Mouse (Mus musculus) embryonic facial prominence, embryonic 14.5 days (tissue): Measurements from ENCODE around the gene Coq6. TPM values are rescaled to one million over a fixed set of nuclear protein-coding genes. Genes with fewer than 3 reads are reported as not detected.
A peak's percentile ranks its signal among the peaks of the same experiment; 100 is the strongest.

Source experiments
- ATAC-seq: fragments of 200-750 bp; cut with Nextera tagmentation; 2 replicates; pipeline ENCODE4 v1.8.0; 2017; ENCODE audit warnings: low read depth, moderate number of reproducible peaks, moderate TSS enrichment
- DNase-seq: peaks from one replicate; pipeline ENCODE4 v3.0.0-alpha.2; 2015; ENCODE audit warnings: low spot score
- H3K27ac ChIP-seq: fragments of 300-500 bp; sonication (generic); replicated peaks from 2 replicates; pipeline ENCODE4 v1.5.1; 2014; ENCODE audit warnings: low read depth, mild to moderate bottlenecking, low read length, moderate library complexity
- H3K27me3 ChIP-seq: fragments of 300-500 bp; sonication (generic); replicated peaks from 2 replicates; pipeline ENCODE4 v1.6.1; 2014; ENCODE audit warnings: low read length; ENCODE audit not compliant: control insufficient read depth, insufficient read depth
- H3K36me3 ChIP-seq: fragments of 300-500 bp; sonication (generic); 2 replicates; pipeline ENCODE4 v1.6.1; 2014; ENCODE audit warnings: low read length, mixed read lengths; ENCODE audit not compliant: control insufficient read depth, insufficient read depth
- H3K4me1 ChIP-seq: fragments of 300-500 bp; sonication (generic); 2 replicates; pipeline ENCODE4 v1.6.1; 2014; ENCODE audit warnings: antibody characterized with exemption, low read length; ENCODE audit not compliant: control insufficient read depth, insufficient read depth
- H3K4me2 ChIP-seq: fragments of 300-500 bp; sonication (generic); 2 replicates; pipeline ENCODE4 v1.6.1; 2014; ENCODE audit warnings: low read depth, mild to moderate bottlenecking, low read length, moderate library complexity, mixed read lengths
- H3K4me3 ChIP-seq: fragments of 300-500 bp; sonication (generic); 2 replicates; pipeline ENCODE4 v1.5.1; 2014; ENCODE audit warnings: low read depth, mild to moderate bottlenecking, low read length
- H3K9ac ChIP-seq: fragments of 300-500 bp; sonication (generic); 2 replicates; pipeline ENCODE4 v1.6.1; 2014; ENCODE audit warnings: low read depth, mild to moderate bottlenecking, low read length, moderate library complexity, mixed read lengths
- H3K9me3 ChIP-seq: fragments of 300-500 bp; sonication (generic); 2 replicates; pipeline ENCODE4 v1.6.1; 2016; ENCODE audit warnings: low read length; ENCODE audit not compliant: control insufficient read depth
- WGBS: fragments of 180-500 bp; shearing (Covaris S2); extraction: QIAGEN DNeasy Blood & Tissue Kit; methylation state at CpG from one replicate; pipeline ENCODE4 v1.1.7; 2014; 5-methylcytosine and 5-hydroxymethylcytosine counted together
- polyA plus RNA-seq: library from polyadenylated mRNA; unstranded; fragments of >200 nt; fragmentation: Nextera tagmentation; extraction: Ambion mirVana; gene quantifications from 2 replicates; pipeline ENCODE4 v1.2.1, GENCODE M21; 2014

Gene Coq6
- polyA plus RNA-seq, 1 experiment from 2014 or later = 34.0 TPM

GRCm38 (mm10) chr12:84388774-84389400, 27.4 kb downstream of the Coq6 start:
- DNase-seq = no peak

GRCm38 (mm10) chr12:84390336-84390735, 28.9 kb downstream of the Coq6 start:
- WGBS = 71% methylated on average over 6 of the region's 6 CpGs
- Histone ChIP-seq H3K36me3 (0 out of 2 replicates have a peak, but pooled peaks cover 5% of the 10 kb centered on the region), H3K4me2 (no peak overlapping the region), H3K27ac (no peak overlapping the region), H3K9me3 (no peaks in the 10 kb centered on the region), H3K4me1 (no peaks in the 10 kb centered on the region), H3K4me3 (no peak overlapping the region), H3K9ac (no peak overlapping the region), H3K27me3 (no peaks in the 10 kb centered on the region)
- ATAC-seq = no peak
- DNase-seq = no peak

More at GRCm38 (mm10) chr12:84388774-84389400, 27.4 kb downstream of the Coq6 start:
- Histone ChIP-seq H3K36me3 (peaks cover 11% of the 10 kb centered on the region; the same call in 1 of the 2 replicates), H3K9ac (no peak overlapping the region), H3K27ac (no peak overlapping the region), H3K9me3 (no peaks in the 10 kb centered on the region), H3K27me3 (no peaks in the 10 kb centered on the region), H3K4me2 (no peak overlapping the region), H3K4me3 (no peak overlapping the region), H3K4me1 (no peaks in the 10 kb centered on the region)
- WGBS = 66% methylated on average over 14 of the region's 14 CpGs
- no peak for ATAC-seq

- no peak overlapping the region for H3K9ac ChIP-seq
- no peaks in the 10 kb centered on the region for H3K27me3 ChIP-seq
- ATAC-seq (no peak), DNase-seq (no peak)
- H3K36me3 ChIP-seq = no peaks in the 10 kb centered on the region
- H3K4me3 ChIP-seq = no peak overlapping the region
- H3K4me2 ChIP-seq = no peak overlapping the region
- H3K4me1 ChIP-seq = no peaks in the 10 kb centered on the region
- H3K9me3 ChIP-seq = no peaks in the 10 kb centered on the region
- no peak overlapping the region for H3K27ac ChIP-seq
- WGBS = 93% methylated on average over 4 of the region's 4 CpGs
These were observed 31.2 kb downstream of the Coq6 start for GRCm38 (mm10) chr12:84392681-84393080.

- Histone ChIP-seq H3K9ac (no peak overlapping the region), H3K4me3 (no peak overlapping the region), H3K27me3 (no peaks in the 10 kb centered on the region), H3K4me2 (no peak overlapping the region), H3K9me3 (no peaks in the 10 kb centered on the region), H3K27ac (no peak overlapping the region), H3K36me3 (no peaks in the 10 kb centered on the region), H3K4me1 (no peaks in the 10 kb centered on the region)
- ATAC-seq (no peak), DNase-seq (no peak)
- WGBS = 92% methylated on average over 5 of the region's 5 CpGs
These were observed 32.4 kb downstream of the Coq6 start for GRCm38 (mm10) chr12:84393847-84394246.

GRCm38 (mm10) chr12:84396947-84397679, 35.7 kb downstream of the Coq6 start:
- Histone ChIP-seq H3K27ac (no peak overlapping the region), H3K4me3 (no peak overlapping the region), H3K9me3 (no peaks in the 10 kb centered on the region), H3K4me1 (no peaks in the 10 kb centered on the region), H3K4me2 (no peak overlapping the region), H3K9ac (no peak overlapping the region), H3K27me3 (no peaks in the 10 kb centered on the region), H3K36me3 (no peaks in the 10 kb centered on the region)
- WGBS = 78% methylated on average over 14 of the region's 14 CpGs
- ATAC-seq (peak; percentile 96), DNase-seq (peak; percentile 69)

GRCm38 (mm10) chr12:84397685-84398084, 36.2 kb downstream of the Coq6 start:
- H3K27ac ChIP-seq = no peak overlapping the region
- ATAC-seq = no peak
- no peak overlapping the region for H3K4me3 ChIP-seq
- H3K9me3 ChIP-seq = no peaks in the 10 kb centered on the region
- H3K27me3 ChIP-seq = no peaks in the 10 kb centered on the region
- no peaks in the 10 kb centered on the region for H3K4me1 ChIP-seq
- no peaks in the 10 kb centered on the region for H3K36me3 ChIP-seq
- H3K4me2 ChIP-seq = no peak overlapping the region
- DNase-seq = no peak
- no peak overlapping the region for H3K9ac ChIP-seq

- 75% methylated on average over 5 of the region's 5 CpGs for WGBS
- H3K36me3 ChIP-seq = no peaks in the 10 kb centered on the region
These were observed 37.2 kb downstream of the Coq6 start for GRCm38 (mm10) chr12:84398629-84399028.

GRCm38 (mm10) chr12:84399135-84399534, 37.7 kb downstream of the Coq6 start:
- no peak overlapping the region for H3K9ac ChIP-seq
- no peak overlapping the region for H3K27ac ChIP-seq
- no peak overlapping the region for H3K4me3 ChIP-seq
- H3K9me3 ChIP-seq = no peaks in the 10 kb centered on the region
- no peaks in the 10 kb centered on the region for H3K36me3 ChIP-seq
- H3K27me3 ChIP-seq = no peaks in the 10 kb centered on the region
- no peak for ATAC-seq
- peak; percentile 16 for DNase-seq
- WGBS = 63% methylated on average over 9 of the region's 9 CpGs
- H3K4me1 ChIP-seq = no peaks in the 10 kb centered on the region
- no peak overlapping the region for H3K4me2 ChIP-seq

More at GRCm38 (mm10) chr12:84398629-84399028, 37.2 kb downstream of the Coq6 start:
- H3K27me3 ChIP-seq = no peaks in the 10 kb centered on the region
- DNase-seq (no peak), ATAC-seq (no peak)
- H3K4me2 ChIP-seq = no peak overlapping the region
- H3K4me3 ChIP-seq = no peak overlapping the region
- H3K9me3 ChIP-seq = no peaks in the 10 kb centered on the region
- no peak overlapping the region for H3K9ac ChIP-seq
- no peak overlapping the region for H3K27ac ChIP-seq
- no peaks in the 10 kb centered on the region for H3K4me1 ChIP-seq

GRCm38 (mm10) chr12:84399663-84400062, 38.2 kb downstream of the Coq6 start:
- Histone ChIP-seq H3K9ac (no peak overlapping the region), H3K4me2 (no peak overlapping the region), H3K36me3 (no peaks in the 10 kb centered on the region), H3K27ac (no peak overlapping the region), H3K4me1 (no peaks in the 10 kb centered on the region), H3K9me3 (no peaks in the 10 kb centered on the region), H3K27me3 (no peaks in the 10 kb centered on the region), H3K4me3 (no peak overlapping the region)
- WGBS = 70% methylated on average over 9 of the region's 9 CpGs
- ATAC-seq (no peak), DNase-seq (no peak)
